Mouse (Mus musculus): ENCODE data around the gene Lypla2. TPM values are rescaled to one million over a fixed set of nuclear protein-coding genes. Genes with fewer than 3 reads are reported as not detected.

The Lypla2 gene
- total RNA-seq, 2 experiments from 2014 or later = 107 to 111 TPM

GRCm38 (mm10) chr4:135972911-135973811, 735 bp upstream of the Lypla2 start:
- DNase-seq (ENCODE audit: low spot score in 2 of 2) = no peak

- no peak for DNase-seq (ENCODE audit: low spot score in 2 of 2)
These were observed 446 bp downstream of the Lypla2 start for GRCm38 (mm10) chr4:135971805-135972555.

DNA sequence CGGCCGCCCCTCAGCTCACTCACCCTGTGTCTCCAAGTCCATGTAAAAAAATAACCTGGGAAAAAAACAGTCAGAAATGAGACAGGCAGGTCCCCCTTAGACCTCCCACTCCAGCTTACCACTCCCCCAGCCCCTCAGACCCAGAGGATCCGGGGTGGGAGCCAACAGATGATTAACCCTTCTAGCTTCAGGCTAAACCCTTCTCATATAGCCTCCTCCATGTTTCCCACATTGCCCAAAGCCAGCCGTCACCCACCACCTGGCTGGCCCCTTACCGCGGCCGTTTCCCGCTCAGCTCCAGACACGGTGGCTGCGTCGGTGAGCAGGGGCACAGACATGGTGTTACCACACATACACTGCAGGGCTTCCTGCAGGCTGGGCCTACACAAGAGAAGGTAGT, 1.8 kb downstream of the Lypla2 start:
- DNase-seq (ENCODE audit: low spot score in 2 of 2) = no peak

DNA sequence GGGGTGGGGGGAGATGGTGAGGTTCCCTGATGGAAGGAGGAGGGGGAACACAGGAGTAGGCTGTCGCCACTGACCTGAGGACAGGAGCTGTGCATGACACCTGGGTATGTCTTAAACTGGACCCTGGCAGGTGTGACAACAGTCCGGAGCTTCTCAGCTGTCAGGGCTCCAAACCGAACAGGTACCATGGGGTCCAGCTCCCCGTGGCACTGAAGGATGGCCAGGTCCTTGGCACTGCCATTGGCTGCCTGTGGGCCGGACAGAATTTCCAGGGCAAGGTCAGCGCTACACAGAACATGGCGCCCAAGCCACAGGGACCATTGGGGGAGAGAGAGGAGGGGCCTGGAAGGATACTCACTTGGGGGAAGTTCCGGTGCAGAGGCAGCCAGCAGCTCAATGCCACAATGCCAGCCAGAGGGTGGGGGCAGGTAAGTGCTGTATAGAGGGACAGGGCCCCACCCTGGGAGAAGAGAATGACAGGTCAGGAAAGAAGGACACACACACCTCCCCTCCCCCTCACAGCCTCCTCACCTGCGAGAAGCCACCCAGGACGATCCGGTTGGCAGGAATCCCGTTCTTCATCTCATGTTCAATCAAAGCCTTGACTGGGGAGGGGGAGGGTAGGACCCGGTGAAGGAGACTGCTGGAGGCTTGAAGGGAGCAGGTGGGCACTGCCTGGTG, 3.2 kb downstream of the Lypla2 start:
- DNase-seq (ENCODE audit: low spot score in 2 of 2) = no peak

GRCm38 (mm10) chr4:135968271-135968869, 4.1 kb downstream of the Lypla2 start:
- DNase-seq (ENCODE audit: low spot score in 2 of 2) = no peak

- no peak for DNase-seq (ENCODE audit: low spot score in 2 of 2)
These were observed 5.2 kb downstream of the Lypla2 start for GRCm38 (mm10) chr4:135967086-135967760.

DNA sequence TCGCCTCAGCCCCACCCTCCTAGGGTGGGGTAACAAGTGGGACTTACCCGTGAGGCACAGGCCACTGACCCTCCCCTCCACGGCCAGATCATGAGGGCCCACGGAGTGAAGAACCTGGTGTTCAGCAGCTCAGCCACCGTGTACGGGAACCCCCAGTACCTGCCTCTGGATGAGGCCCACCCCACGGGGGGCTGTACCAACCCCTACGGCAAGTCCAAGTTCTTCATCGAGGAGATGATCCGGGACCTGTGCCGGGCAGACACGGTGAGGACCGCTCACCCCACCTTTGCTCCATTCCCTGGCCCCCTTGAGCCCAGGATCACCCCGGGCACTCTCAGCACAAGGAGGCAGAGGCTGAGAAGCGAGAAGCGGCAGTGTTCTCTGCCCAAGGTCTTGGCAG, 6.1 kb downstream of the Lypla2 start:
- no peak for DNase-seq (ENCODE audit: low spot score in 2 of 2)

- DNase-seq (ENCODE audit: low spot score in 2 of 2) = no peak
These were observed 7.3 kb downstream of the Lypla2 start for GRCm38 (mm10) chr4:135965113-135965512.

- DNase-seq (ENCODE audit: low spot score in 2 of 2) = no peak
These were observed 8.0 kb downstream of the Lypla2 start for GRCm38 (mm10) chr4:135964426-135964825.

- peak; percentile 88 to 94 for DNase-seq (ENCODE audit: low spot score in 2 of 2)
These were observed 8.8 kb downstream of the Lypla2 start, which contains the start of gene Gale for GRCm38 (mm10) chr4:135963457-135964193. Gale (plus strand) TSS chr4:135963727.

GRCm38 (mm10) chr4:135962946-135963345, 9.5 kb downstream of the Lypla2 start:
- no peak for DNase-seq (ENCODE audit: low spot score in 2 of 2)

DNA sequence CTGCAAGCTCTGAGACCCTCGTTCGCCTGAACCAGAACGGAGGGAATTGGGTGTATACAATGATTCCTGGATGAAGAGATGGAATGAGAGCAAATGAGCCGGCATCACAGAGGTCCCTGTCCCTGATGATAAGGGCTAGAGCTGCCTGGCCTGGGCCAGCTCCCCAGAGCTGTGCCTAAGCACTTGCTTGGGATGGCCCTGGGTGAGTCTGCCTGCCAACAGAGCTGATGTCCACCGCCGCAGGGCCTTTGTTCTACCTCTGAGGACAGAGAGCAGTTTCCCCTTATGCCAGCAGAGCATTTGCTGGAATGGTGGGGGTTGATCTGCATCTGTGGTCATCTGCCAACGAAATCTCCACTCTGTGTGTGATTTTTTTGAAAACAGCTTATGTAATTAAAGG, 10.2 kb downstream of the Lypla2 start:
- no peak for DNase-seq (ENCODE audit: low spot score in 2 of 2)

GRCm38 (mm10) chr4:135961709-135962108, 10.7 kb downstream of the Lypla2 start:
- no peak for DNase-seq (ENCODE audit: low spot score in 2 of 2)

DNA sequence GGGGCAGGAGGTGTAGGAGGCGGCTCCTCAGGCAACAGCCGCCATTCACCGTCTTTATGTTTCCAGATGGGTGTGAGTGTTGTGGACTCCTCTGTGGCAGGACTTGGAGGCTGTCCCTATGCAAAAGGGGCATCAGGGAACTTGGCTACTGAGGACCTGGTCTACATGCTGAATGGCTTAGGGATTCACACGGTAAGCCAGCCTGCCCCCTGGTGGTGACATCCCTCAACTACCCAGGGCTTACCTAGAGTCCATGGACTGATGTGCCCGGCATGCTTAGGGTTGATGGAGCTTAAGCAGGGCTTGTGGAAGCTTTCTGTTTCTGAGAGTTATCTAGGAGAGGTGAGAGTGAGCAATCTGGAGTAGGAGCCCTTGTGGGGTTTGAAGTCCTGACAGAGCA, 11.7 kb downstream of the Lypla2 start:
- DNase-seq (ENCODE audit: low spot score in 2 of 2) = peak; percentile 73

- no peak for DNase-seq (ENCODE audit: low spot score in 2 of 2)
These were observed 14.1 kb downstream of the Lypla2 start for GRCm38 (mm10) chr4:135958354-135958753.

DNA sequence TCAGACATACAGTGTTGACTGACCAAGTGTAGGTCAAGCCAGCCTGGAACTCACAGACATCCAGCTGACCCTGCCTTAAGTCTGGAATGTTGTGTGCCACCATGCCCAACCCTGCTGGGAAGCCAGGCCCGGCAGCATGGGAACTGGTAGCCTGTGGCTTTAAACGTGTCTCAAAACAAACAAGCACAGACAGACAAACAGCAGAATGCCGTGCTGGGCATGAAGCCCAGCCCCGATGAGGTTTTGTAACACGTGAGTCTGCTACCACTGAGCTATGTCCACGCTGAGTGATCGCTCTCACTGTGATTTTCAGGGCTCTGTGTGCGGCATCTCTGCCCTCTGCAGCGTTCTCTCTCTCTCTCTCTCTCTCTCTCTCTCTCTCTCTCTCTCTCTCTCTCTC, 16.5 kb downstream of the Lypla2 start:
- no peak for DNase-seq (ENCODE audit: low spot score in 2 of 2)

DNA sequence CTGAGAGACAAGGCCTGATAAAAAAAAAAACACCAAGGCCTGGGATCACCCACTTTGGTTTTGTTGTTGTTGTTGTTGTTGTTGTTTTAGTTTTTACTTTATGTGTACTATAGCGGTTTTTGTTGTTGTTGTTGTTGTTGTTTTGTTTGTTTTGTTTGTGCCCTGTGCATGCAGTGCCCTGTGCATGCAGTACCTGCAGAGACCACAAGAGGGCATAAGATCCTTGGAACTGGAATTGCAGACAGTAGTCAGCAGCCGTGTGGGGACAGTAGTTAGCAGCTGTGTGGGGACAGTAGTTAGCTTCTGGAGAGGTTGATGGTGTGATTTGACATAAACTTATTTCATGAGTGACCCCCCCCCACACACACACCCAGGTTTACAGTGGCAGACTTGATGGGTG, 18.2 kb downstream of the Lypla2 start:
- peak; percentile 78 to 79 for DNase-seq (ENCODE audit: low spot score in 2 of 2)

DNA sequence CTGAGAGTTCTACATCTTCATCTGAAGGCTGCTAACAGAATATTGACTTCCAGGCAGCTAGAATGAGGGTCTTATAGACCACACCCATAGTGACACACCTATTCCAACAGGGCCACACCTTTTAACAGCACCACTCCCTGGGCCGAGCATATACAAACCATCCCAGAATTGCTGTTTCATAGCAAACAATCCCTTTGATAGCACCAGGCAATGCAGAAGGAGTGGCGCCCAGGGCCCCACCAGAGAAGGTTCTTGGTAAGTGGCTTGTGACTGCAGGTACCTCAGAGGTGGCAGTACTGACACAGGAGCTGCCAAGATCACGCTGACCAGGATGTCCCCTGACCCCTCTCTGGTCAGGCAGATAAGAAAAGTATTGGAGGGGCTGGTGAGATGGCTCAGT, 19.2 kb downstream of the Lypla2 start:
- DNase-seq (ENCODE audit: low spot score in 2 of 2) = no peak

DNA sequence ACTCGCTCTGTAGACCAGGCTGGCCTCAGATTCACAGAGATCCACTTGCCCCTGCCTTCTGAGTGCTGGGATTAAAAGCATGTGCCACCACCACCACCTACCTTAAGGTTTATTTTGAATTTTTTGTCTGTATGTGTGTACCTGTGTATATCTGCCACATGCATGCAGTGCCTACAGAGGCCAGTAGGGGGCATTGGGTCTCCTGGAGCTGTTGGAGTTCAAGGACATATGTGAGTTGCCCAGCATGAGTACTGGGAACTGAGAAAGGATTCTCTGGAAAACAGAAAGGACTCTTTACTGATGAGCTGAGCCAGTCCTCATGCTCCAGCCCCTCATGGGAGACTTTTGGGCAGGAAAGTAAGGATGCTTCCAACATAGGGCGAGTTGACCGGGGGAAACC, 20.9 kb downstream of the Lypla2 start:
- DNase-seq (ENCODE audit: low spot score in 2 of 2) = no peak

DNA sequence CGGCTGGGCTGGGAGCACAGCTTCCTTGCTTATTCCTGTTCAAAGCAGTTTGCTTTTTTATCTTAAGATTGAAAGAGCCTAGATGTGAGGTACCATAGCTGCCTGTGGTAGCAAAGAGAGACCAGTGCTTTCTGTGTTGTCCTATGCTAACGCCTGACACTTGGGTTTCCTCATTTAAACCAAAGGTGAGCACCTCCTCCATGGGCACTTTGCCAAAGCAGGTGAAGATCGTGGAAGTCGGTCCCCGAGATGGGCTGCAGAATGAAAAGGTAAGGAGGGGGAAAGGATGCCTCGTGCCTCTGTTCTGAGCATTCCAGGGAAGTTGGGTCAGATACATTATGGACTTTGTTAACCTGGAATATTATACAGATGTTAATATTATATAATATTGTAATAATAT, 22.1 kb downstream of the Lypla2 start:
- no peak for DNase-seq (ENCODE audit: low spot score in 2 of 2)
